19 mouse cellular contexts compared by ENCODE assay signal in the genomic region with DNA sequence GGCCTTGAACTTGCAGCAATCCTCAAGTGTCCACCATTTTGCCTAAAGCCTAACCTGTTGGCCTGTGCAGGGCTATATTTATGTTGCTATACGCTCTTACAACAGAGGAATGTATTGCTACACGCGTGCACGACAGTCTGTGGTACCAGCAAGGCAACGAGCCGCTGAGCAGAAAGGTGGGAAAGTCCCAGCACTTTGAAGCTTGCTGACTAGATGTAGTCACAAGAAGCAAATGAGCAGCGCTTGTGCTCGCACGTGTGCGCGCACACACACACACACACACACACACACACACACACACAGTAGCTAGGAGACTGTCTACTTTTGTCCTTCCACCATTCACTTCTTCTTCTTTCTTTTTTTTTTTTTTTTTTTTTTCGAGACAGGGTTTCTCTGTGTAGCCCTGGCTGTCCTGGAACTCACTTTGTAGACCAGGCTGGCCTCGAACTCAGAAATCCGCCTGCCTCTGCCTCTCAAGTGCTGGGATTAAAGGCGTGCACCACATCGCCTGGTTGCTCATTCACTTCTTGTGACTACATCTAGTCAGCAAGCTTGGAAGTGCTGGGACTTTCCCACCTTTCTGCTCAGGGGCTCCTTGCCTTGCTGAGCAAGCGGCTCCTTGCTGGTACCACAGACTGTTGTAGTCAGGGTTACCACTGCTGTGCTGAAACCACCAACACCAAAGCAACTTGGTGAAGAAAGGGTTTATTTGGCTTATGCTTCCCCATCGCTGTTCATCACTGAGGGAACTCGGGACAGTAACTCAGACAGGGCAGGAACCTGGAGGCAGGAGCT. TPM values are rescaled to one million over a fixed set of nuclear protein-coding genes. Genes with fewer than 3 reads are reported as not detected.
"Had no signal": no experiment of that assay in that cellular context is flagged by ENCODE, and none has a peak within 500 bp of the region (broad histone marks: within the 10 kb centered on the region; RNA-seq: fewer than 3 reads in every experiment).

No protein-coding gene starts in this region.

- H3K4me1 ChIP-seq: lung, embryonic 15.5 days; midbrain, embryonic 10.5 days; midbrain, embryonic 12.5 days; neural tube, embryonic 12.5 days; stomach, embryonic 15.5 days had no signal

- H3K4me3 ChIP-seq: lung, embryonic 15.5 days; midbrain, embryonic 10.5 days; midbrain, embryonic 12.5 days; myocyte; neural tube, embryonic 12.5 days; stomach, embryonic 15.5 days had no signal

- H3K27ac ChIP-seq: lung, embryonic 15.5 days; midbrain, embryonic 10.5 days; midbrain, embryonic 12.5 days; neural tube, embryonic 12.5 days; stomach, embryonic 15.5 days had no signal

- ATAC-seq: lung, postnatal 0 days; midbrain, embryonic 16.5 days had no signal

- H3K9me3 ChIP-seq: lung, embryonic 15.5 days; midbrain, embryonic 10.5 days; neural tube, embryonic 12.5 days; stomach, embryonic 15.5 days had no signal

- H3K9ac ChIP-seq: lung, embryonic 15.5 days; midbrain, embryonic 12.5 days; neural tube, embryonic 12.5 days; stomach, embryonic 15.5 days had no signal

- DNase-seq: lung, adult 2 months; lung, postnatal 4 days; midbrain, embryonic 14.5 days; right cerebral cortex, postnatal 14 days; thymus, adult 2 months; thymus, postnatal 25 days; thymus, postnatal 4 days had no signal

- H3K4me2 ChIP-seq: lung, embryonic 15.5 days; midbrain, embryonic 12.5 days; neural tube, embryonic 12.5 days; stomach, embryonic 15.5 days had no signal

- H3K27me3 ChIP-seq: lung, embryonic 15.5 days; midbrain, embryonic 12.5 days; neural tube, embryonic 12.5 days; stomach, embryonic 15.5 days had no signal

RNA-seq across cellular contexts. Expression of gene Tacr2, which starts 25.5 kb away (rescaled TPM):
- total RNA-seq: megakaryocyte, adult 5-6 weeks; megakaryocyte-erythroid progenitor cell, adult 5-6 weeks; neutrophil, adult 5-6 weeks had no signal
- polyA plus RNA-seq: midbrain, embryonic 10.5 days; midbrain, embryonic 12.5 days; midbrain, embryonic 14.5 days; midbrain, embryonic 16.5 days; neural tube, embryonic 12.5 days; spleen, adult 2 months had no signal
